Mouse (Mus musculus) E14TG2a.4 (cell line): ENCODE measurements around the gene Smg1.

Experiments
- H3K27me3 ChIP-seq: 2 replicates; pipeline ENCODE4 v1.6.1; 2014; ENCODE audit warnings: low read length, control low read depth; ENCODE audit not compliant: insufficient read depth
- H3K36me3 ChIP-seq: 2 replicates; pipeline ENCODE4 v1.6.1; 2014; ENCODE audit warnings: low read length, control low read depth; ENCODE audit not compliant: insufficient read depth
- H3K4me1 ChIP-seq: replicated peaks from 2 replicates; pipeline ENCODE4 v1.6.1; 2014; ENCODE audit warnings: low read depth, low read length, control low read depth
- H3K4me3 ChIP-seq: replicated peaks from 2 replicates; pipeline ENCODE4 v1.5.1; 2014; ENCODE audit warnings: mild to moderate bottlenecking, low read length
- H3K9me3 ChIP-seq: 2 replicates; pipeline ENCODE4 v1.6.1; 2014; ENCODE audit warnings: low read length, control low read depth
- CTCF ChIP-seq: conservative IDR thresholded peaks from 2 replicates; pipeline ENCODE4 v1.5.1; 2014; ENCODE audit warnings: low read length
- NANOG ChIP-seq: IDR thresholded peaks from 2 replicates; pipeline ENCODE4 v1.6.1; 2014; ENCODE audit warnings: borderline replicate concordance, low read length, mixed read lengths
- POU5F1 ChIP-seq: IDR thresholded peaks from 2 replicates; pipeline ENCODE4 v1.6.1; 2014; ENCODE audit warnings: low read length, borderline replicate concordance

Smg1 gene

DNA sequence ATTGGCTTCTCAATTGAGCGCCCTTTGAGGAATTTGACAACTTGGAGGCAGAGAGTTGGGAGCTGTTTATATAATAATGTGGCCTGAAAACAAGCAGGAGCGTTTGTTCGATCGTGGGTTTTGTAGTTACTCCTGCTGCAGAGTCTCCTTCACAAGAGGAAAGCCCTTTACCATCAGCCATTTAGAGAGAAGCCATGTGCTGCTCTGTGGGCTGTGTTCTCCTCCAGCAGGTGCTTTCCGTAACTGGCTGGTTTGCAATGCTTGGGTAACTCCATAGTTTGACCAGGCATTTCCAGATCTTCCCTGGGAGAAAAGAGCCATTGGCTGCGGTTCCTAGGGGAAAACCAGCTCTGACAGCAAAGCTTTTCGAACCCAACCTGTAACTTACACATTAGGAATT, 30.7 kb upstream of the Smg1 start:
- TF ChIP-seq CTCF (no peak), NANOG (no peak), POU5F1 (no peak)
- Histone ChIP-seq H3K4me1 (peaks cover 58% of the 10 kb centered on the region), H3K9me3 (no peaks in the 10 kb centered on the region), H3K36me3 (no peaks in the 10 kb centered on the region), H3K4me3 (no peak overlapping the region), H3K27me3 (peaks cover 16% of the 10 kb centered on the region; the same call in 1 of the 2 replicates)

DNA sequence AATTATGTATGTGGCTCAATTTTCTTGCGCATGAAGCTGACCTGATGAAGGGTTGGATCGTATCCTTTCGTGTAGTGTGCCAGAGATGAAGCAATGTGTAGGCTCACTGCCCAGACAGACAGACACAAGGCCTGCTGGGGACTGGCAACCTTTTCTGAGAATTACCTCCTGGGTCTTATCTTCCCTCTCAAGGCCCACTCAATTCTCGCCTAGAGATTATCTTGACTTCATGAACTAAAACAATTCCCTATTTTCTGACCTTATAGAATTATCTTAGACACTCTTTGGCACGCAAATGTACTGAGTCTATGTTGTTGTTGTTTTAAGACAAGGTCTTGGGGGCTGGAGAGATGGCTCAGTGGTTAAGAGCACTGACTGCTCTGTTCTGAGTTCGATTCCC, 22.6 kb upstream of the Smg1 start:
- H3K9me3 ChIP-seq: no peaks in the 10 kb centered on the region
- H3K4me1 ChIP-seq: peaks cover 37% of the 10 kb centered on the region
- no peaks in the 10 kb centered on the region for H3K36me3 ChIP-seq
- no peak for TF ChIP-seq CTCF
- TF ChIP-seq NANOG: no peak
- no peak for TF ChIP-seq POU5F1
- H3K27me3 ChIP-seq: peaks cover 3% of the 10 kb centered on the region; the same call in 1 of the 2 replicates
- no peak overlapping the region for H3K4me3 ChIP-seq

DNA sequence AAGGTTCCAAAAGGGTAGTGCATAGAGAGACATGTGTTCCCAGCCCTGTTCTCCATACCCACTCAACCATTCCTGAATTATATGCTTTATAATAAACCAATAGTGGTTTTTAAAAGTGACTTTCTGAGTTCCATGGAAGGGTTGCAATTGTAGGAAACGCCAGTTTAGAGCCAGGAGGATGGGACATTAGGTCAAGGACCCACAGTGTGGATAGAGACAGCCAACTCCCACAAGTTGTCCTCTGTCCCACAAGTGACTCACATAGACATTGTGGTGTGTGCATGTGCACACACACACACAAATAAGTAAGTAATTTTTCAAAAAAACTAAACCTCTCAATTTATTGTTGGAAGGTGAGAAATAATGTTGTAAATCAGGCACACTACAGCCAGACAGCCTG, 20.1 kb upstream of the Smg1 start:
- TF ChIP-seq CTCF (no peak), NANOG (no peak), POU5F1 (no peak)
- Histone ChIP-seq H3K4me3 (no peak overlapping the region), H3K9me3 (no peaks in the 10 kb centered on the region), H3K4me1 (peaks cover 42% of the 10 kb centered on the region), H3K27me3 (peaks cover 3% of the 10 kb centered on the region; the same call in 1 of the 2 replicates), H3K36me3 (no peaks in the 10 kb centered on the region)

GRCm38 (mm10) chr7:118262409-118262808, 18.9 kb upstream of the Smg1 start:
- Histone ChIP-seq H3K4me1 (peaks cover 52% of the 10 kb centered on the region), H3K9me3 (no peaks in the 10 kb centered on the region)
- no peak for TF ChIP-seq POU5F1
- TF ChIP-seq CTCF: no peak
- no peak for TF ChIP-seq NANOG

GRCm38 (mm10) chr7:118259676-118260305, 16.3 kb upstream of the Smg1 start:
- TF ChIP-seq NANOG (no peak), CTCF (no peak)
- H3K27me3 ChIP-seq: peaks cover 2% of the 10 kb centered on the region; the same call in 1 of the 2 replicates
- no peak overlapping the region for H3K4me3 ChIP-seq
- H3K36me3 ChIP-seq: no peaks in the 10 kb centered on the region
- H3K4me1 ChIP-seq: peaks cover 47% of the 10 kb centered on the region
- H3K9me3 ChIP-seq: no peaks in the 10 kb centered on the region

More at GRCm38 (mm10) chr7:118262409-118262808, 18.9 kb upstream of the Smg1 start:
- Histone ChIP-seq H3K36me3 (no peaks in the 10 kb centered on the region), H3K4me3 (peak overlapping the region; percentile 17; the same call in 1 of the 2 replicates), H3K27me3 (no peaks in the 10 kb centered on the region)

DNA sequence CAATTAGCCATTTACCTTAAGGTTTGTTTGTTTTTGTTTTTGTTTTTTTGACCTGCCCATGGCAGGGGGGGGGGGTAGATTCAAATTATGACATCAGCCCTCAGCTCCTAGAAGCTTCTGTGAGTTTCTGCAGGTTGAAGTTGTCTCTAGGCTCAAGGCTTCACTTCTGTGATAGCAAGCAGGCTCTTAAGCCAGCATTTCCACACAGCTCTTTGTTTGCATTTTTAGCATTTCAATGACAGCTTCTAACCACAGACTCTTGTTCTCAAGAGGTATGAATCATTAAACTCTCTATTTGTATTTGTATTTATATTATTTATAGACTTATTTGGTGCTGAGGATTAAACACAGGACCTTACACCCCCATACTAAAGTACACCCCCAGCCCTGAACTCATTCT, 15.0 kb upstream of the Smg1 start:
- H3K9me3 ChIP-seq: no peaks in the 10 kb centered on the region
- peaks cover 2% of the 10 kb centered on the region; the same call in 1 of the 2 replicates for H3K27me3 ChIP-seq
- peaks cover 43% of the 10 kb centered on the region for H3K4me1 ChIP-seq
- H3K36me3 ChIP-seq: no peaks in the 10 kb centered on the region
- no peak overlapping the region for H3K4me3 ChIP-seq
- TF ChIP-seq CTCF: no peak
- TF ChIP-seq POU5F1: no peak
- no peak for TF ChIP-seq NANOG

GRCm38 (mm10) chr7:118256740-118257139, 13.3 kb upstream of the Smg1 start:
- peaks cover 2% of the 10 kb centered on the region; the same call in 1 of the 2 replicates for H3K27me3 ChIP-seq
- no peak for TF ChIP-seq POU5F1
- TF ChIP-seq NANOG: no peak
- no peak for TF ChIP-seq CTCF
- no peak overlapping the region for H3K4me3 ChIP-seq
- H3K36me3 ChIP-seq: no peaks in the 10 kb centered on the region
- peaks cover 35% of the 10 kb centered on the region for H3K4me1 ChIP-seq
- no peaks in the 10 kb centered on the region for H3K9me3 ChIP-seq

DNA sequence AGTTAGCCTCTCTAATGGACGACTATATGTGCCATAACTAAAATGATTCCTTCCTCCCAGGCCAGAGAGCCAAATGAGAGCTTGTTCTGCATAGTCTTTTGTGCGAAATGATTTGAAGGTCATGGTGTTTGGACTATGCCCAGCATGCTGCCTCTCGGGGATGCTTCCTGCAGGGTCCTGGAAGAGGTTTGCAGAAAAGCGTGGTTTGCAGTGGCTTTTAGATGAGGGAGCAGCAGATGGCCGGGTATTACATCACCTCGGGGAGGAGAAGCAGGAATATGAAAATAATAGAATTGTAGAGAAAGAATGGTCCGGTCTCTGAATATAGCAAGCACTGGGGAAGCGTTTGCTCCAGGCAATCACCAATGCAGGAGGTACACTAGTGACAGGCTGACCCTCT, 11.0 kb upstream of the Smg1 start:
- Histone ChIP-seq H3K4me3 (no peak overlapping the region), H3K4me1 (peaks cover 33% of the 10 kb centered on the region), H3K27me3 (peaks cover 3% of the 10 kb centered on the region; the same call in 1 of the 2 replicates), H3K36me3 (no peaks in the 10 kb centered on the region), H3K9me3 (no peaks in the 10 kb centered on the region)
- no peak for TF ChIP-seq NANOG
- no peak for TF ChIP-seq CTCF
- TF ChIP-seq POU5F1: no peak

DNA sequence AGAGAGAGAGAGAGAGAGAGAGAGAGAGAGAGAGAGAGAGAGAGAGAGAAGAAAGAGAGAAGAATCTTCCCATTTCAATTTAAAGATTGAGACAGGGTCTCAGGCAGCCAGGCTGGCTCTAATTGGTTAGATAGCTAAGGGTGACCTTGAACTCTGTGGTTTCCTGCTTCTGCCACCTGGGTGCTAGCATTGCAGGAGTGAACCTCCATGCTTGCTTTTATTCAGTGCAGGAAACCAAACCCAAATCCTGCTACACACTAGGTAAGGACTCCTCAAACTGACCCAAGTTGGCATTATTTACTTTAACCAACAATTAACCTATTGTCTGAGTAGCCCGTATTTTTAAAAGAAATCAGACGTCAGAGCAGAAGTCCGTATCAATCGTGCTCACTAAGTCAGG, 10.5 kb upstream of the Smg1 start:
- no peaks in the 10 kb centered on the region for H3K36me3 ChIP-seq
- peaks cover 32% of the 10 kb centered on the region for H3K4me1 ChIP-seq
- TF ChIP-seq CTCF: no peak
- TF ChIP-seq NANOG: no peak
- no peak for TF ChIP-seq POU5F1
- peaks cover 4% of the 10 kb centered on the region; the same call in 1 of the 2 replicates for H3K27me3 ChIP-seq
- no peaks in the 10 kb centered on the region for H3K9me3 ChIP-seq
- H3K4me3 ChIP-seq: no peak overlapping the region
